Mouse (Mus musculus) monocyte, adult 2 months (primary cell): ENCODE data around the gene A730009L09Rik.

Source experiments
- DNase-seq, 2 experiments: peaks; one replicate each; pipeline ENCODE4 v3.0.0; 2022; ENCODE audit warnings: low spot score in 2 of 2, low read depth in 1 of 2

The A730009L09Rik gene

GRCm38 (mm10) chr16:84559569-84560278 is 44.8 kb downstream of the A730009L09Rik start:
- DNase-seq: no peak

- no peak for DNase-seq
Observed at GRCm38 (mm10) chr16:84560279-84560602, 45.3 kb downstream of the A730009L09Rik start.
